Mouse (Mus musculus): Measurements from ENCODE around the gene Sp2.

DNA sequence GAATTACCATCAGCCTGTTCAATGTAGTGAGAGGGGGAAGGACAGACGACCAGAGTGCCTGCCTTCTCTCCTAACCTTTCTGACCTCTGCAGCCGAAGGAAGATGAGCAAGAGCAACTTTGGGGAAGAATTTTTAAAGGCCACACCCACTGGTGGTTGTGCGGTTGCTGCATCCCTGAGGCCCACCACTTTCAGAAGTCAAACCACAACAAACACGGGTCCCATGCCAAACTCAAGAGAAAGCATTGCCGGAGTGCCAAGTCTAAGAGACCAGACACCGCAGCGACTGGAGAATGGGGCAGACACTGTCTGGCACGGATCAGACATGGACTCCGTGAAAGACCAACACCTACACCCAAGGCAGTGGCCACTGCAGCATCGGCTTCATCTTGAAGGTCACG lies 57.9 kb downstream of the Sp2 start:
- TF ChIP-seq CTCF (IDR thresholded peaks at IDR 0.05; ENCODE audit: extremely low read depth, insufficient read depth, low read length) (no peak), POLR2A (IDR thresholded peaks at IDR 0.05; ENCODE audit: extremely low read depth, insufficient read depth, low read length) (no peak)

Data from cortical plate, adult 2 months (tissue).